ENCODE assay signal across 24 mouse cellular contexts in the genomic region with DNA sequence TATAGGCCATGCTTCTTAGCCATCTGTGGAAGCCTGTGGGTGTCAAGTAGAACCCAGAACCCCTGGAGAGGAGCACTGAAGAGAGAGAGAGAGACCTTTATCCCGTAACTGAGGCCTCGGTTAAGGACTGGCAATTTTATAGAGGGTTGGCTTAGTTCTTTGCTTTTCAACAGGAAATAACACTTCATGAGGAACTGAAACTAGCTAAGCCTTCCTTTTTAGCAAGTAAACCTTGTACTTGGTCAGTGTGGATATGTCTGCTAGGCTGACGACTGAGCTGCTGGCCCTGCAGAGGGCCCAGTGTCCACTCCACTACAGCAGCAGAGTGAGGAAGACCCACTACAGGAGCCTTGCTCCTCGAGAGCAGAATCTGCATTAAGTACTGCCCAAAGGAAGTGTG. TPM values are rescaled to one million over a fixed set of nuclear protein-coding genes. Genes with fewer than 3 reads are reported as not detected.
A peak's percentile ranks its signal among the peaks of the same experiment; 100 is the strongest.
DNase-seq lines count a peak whose midpoint lies in the region; ATAC-seq and TF ChIP-seq lines count a peak whose summit lies in the region.
"Had no signal": no experiment of that assay in that cellular context is flagged by ENCODE, and none has a peak within 500 bp of the region (broad histone marks: within the 10 kb centered on the region; RNA-seq: fewer than 3 reads in every experiment).

No protein-coding gene starts in this region.

- H3K27ac ChIP-seq in spleen, adult 2 months (ENCODE audit: insufficient read depth, low read length): peak overlapping the region; percentile 94
- H3K27ac ChIP-seq in left cerebral cortex, adult 2 months: no peak overlapping the region
- H3K27ac ChIP-seq: hindbrain, embryonic 10.5 days; limb, embryonic 15.5 days had no signal

- WGBS in spleen, adult 2 months: 10% methylated on average over 4 of the region's 4 CpGs

- no peaks in the 10 kb centered on the region for H3K36me3 ChIP-seq in spleen, adult 2 months (ENCODE audit: control insufficient read depth, insufficient read depth, low read length)
- H3K36me3 ChIP-seq: heart, embryonic 12.5 days; hindbrain, embryonic 10.5 days; limb, embryonic 15.5 days had no signal

- DNase-seq in heart, adult 11 months: peak; percentile 89
- no peak for DNase-seq in heart, postnatal 14 days
- peak; percentile 15 to 49 for DNase-seq in spleen, adult 2 months (ENCODE audit: low read depth in 1 of 2, low spot score in 2 of 2)
- no peak for DNase-seq in spleen, postnatal 4 days (ENCODE audit: low spot score in 2 of 2)
- no peak for DNase-seq in urinary bladder, postnatal 14 days (ENCODE audit: low spot score)
- DNase-seq in right cerebral cortex, postnatal 4 days: no peak
- DNase-seq in left cerebral cortex, adult 2 months (ENCODE audit: extremely low spot score in 1 of 2, low spot score in 2 of 2): no peak
- DNase-seq: cerebellum, adult 11 months; cerebellum, postnatal 25 days; thymus, adult 2 months had no signal

- no peak overlapping the region for H3K4me3 ChIP-seq in spleen, adult 2 months (ENCODE audit: extremely low read depth, insufficient read depth, insufficient read length)
- H3K4me3 ChIP-seq in left cerebral cortex, adult 2 months: no peak overlapping the region
- H3K4me3 ChIP-seq: heart, embryonic 12.5 days; hindbrain, embryonic 10.5 days; limb, embryonic 15.5 days; megakaryocyte, embryonic 14.5 days had no signal

- no peak for TF ChIP-seq CTCF in spleen, adult 2 months (IDR thresholded peaks at IDR 0.05; ENCODE audit: extremely low read depth, insufficient read depth, insufficient read length, insufficient replicate concordance)
- no peak for TF ChIP-seq CTCF in left cerebral cortex, adult 2 months (IDR thresholded peaks at IDR 0.05)

- intact Hi-C loops in heart, postnatal 14 days (cut with DNase I): loop anchor here (2.0 kb wide), 1 partner anchor 156 kb away; no protein-coding TSS in a partner anchor
- intact Hi-C loops in left cerebral cortex, adult 2 months (cut with DNase I): loop anchor here (1.0 to 5.0 kb wide), 2 partner anchors 155 to 414 kb away; no protein-coding TSS in a partner anchor

- ATAC-seq in megakaryocyte progenitor cell, adult 5-6 weeks (replicated peaks; ENCODE audit: poor library complexity): peak; percentile 27; the same call in 1 of the 2 replicates
- ATAC-seq: forebrain, embryonic 16.5 days; inflammation-experienced regulatory T-cells, adult 6 months had no signal

- H3K4me1 ChIP-seq in spleen, adult 2 months (ENCODE audit: control insufficient read depth, insufficient read depth, insufficient read length): peaks cover 14% of the 10 kb centered on the region

- H3K27me3 ChIP-seq in spleen, adult 2 months (ENCODE audit: control insufficient read depth, insufficient read depth, low read length): no peaks in the 10 kb centered on the region
- H3K27me3 ChIP-seq: limb, embryonic 15.5 days; megakaryocyte, embryonic 14.5 days had no signal

- TF ChIP-seq POLR2A in spleen, adult 2 months (IDR thresholded peaks at IDR 0.05; ENCODE audit: low read depth, low read length): no peak

RNA-seq across cellular contexts. Expression of a gene that starts 3.8 kb away (rescaled TPM):
- 100 to 1,000 TPM in 1 of 2 experiments, 10 to 100 TPM in 1; 90.2 to 101 TPM for total RNA-seq in heart, postnatal 14 days (2021)
- polyA plus RNA-seq in spleen, adult 2 months (2012; rRNA removed): 4.1 and 5.4 TPM in 2 replicates
- total RNA-seq in megakaryocyte progenitor cell, adult 5-6 weeks (2015): 79.3 and 89.8 TPM in 2 replicates
- total RNA-seq in megakaryocyte progenitor cell, adult 5-6 weeks (2017): 104 and 113 TPM in 2 replicates
- 10 to 100 TPM; 36.8 to 37.9 TPM for total RNA-seq in left cerebral cortex, adult 2 months (2021)

RNA-seq across cellular contexts. Expression of a gene that starts 19.1 kb away (rescaled TPM):
- not detected for total RNA-seq in heart, postnatal 14 days (2021)
- not detected in 2 replicates for polyA plus RNA-seq in spleen, adult 2 months (2012; rRNA removed)
- total RNA-seq in megakaryocyte progenitor cell, adult 5-6 weeks (2015): not detected in 2 replicates
- total RNA-seq in megakaryocyte progenitor cell, adult 5-6 weeks (2017): not detected in 2 replicates
- not detected for total RNA-seq in left cerebral cortex, adult 2 months (2021)
- total RNA-seq: adrenal gland, postnatal 4 days; gastrocnemius, adult 8-10 months; layer of hippocampus, adult 8-10 months; left cerebral cortex, postnatal 14 days had no signal
- polyA plus RNA-seq: embryonic facial prominence, embryonic 11.5 days; forebrain, embryonic 16.5 days; heart, embryonic 12.5 days; hindbrain, embryonic 10.5 days; inflammation-experienced regulatory T-cells, adult 6 months; kidney, embryonic 14.5 days; limb, embryonic 15.5 days; neural tube, embryonic 14.5 days had no signal

RNA-seq across cellular contexts. Expression of a gene that starts 52.8 kb away (rescaled TPM):
- total RNA-seq in heart, postnatal 14 days (2021): 1 to 10 TPM; 7.7 to 8.4 TPM
- polyA plus RNA-seq in spleen, adult 2 months (2012; rRNA removed): 1.9 and 2.0 TPM in 2 replicates
- 6.4 and 7.4 TPM in 2 replicates for total RNA-seq in megakaryocyte progenitor cell, adult 5-6 weeks (2015)
- total RNA-seq in megakaryocyte progenitor cell, adult 5-6 weeks (2017): 5.6 and 7.0 TPM in 2 replicates
- total RNA-seq in left cerebral cortex, adult 2 months (2021): 10 to 100 TPM; 30.9 to 31.4 TPM

Comparison
In these comparisons a context has a peak if more than half of its experiments do, and no peak if none do; other contexts are left out.
1. DNase-seq: peak in heart, adult 11 months (single experiment) and spleen, adult 2 months (2 of 2); none in heart, postnatal 14 days (0 of 2), spleen, postnatal 4 days (0 of 2), urinary bladder, postnatal 14 days (single experiment), right cerebral cortex, postnatal 4 days (single experiment) and left cerebral cortex, adult 2 months (0 of 2).